Mouse (Mus musculus): Measurements from ENCODE around the gene Klf8. TPM values are rescaled to one million over a fixed set of nuclear protein-coding genes. Genes with fewer than 3 reads are reported as not detected.
"Not testable (repeated sequence)": the region's sequence is repeated elsewhere in the genome, so short reads cannot be mapped to it uniquely, and the experiment has no call there.

Gene Klf8
- polyA plus RNA-seq, 2 experiments, result 1.3 to 3.9 TPM

DNA sequence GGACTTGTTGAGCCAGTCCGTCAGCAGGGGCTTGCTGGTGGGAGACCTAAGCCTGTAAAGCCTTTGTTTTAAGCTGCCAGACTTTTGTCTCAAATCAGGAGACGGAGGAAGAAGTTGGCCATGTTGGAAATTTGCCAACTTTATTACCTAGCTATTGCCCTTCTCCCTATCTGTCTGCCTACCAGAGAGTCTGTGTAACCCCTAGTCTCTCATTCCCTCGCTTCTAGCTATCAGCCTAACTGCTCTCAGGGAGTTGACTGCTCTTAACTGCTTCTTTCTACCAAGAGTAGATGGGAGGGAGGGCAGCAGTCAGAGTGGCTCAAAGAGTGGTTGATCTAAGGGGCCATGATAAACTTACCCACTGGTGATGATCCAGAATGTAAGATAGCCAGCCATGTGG is 85.8 kb downstream of the Klf8 start:
- DNase-seq (ENCODE audit: low spot score) (no peak), ATAC-seq (ENCODE audit: low FRiP score, low read depth) (no peak)
- H3K4me3 ChIP-seq (replicated peaks; ENCODE audit: low read length), result no peak overlapping the region
- no peak for TF ChIP-seq POLR2A (IDR thresholded peaks at IDR 0.05; ENCODE audit: borderline replicate concordance, extremely low read depth, insufficient read depth, insufficient read length)
- no peak overlapping the region for H3K27ac ChIP-seq (replicated peaks; ENCODE audit: low read depth, low read length)
- no peaks in the 10 kb centered on the region for H3K9me3 ChIP-seq (ENCODE audit: control insufficient read depth, low read length)
- H3K27me3 ChIP-seq (ENCODE audit: control insufficient read depth, insufficient read depth, low read length), result no peaks in the 10 kb centered on the region
- no peak overlapping the region for H3K9ac ChIP-seq (ENCODE audit: low read depth, low read length, severe bottlenecking)
- no peaks in the 10 kb centered on the region for H3K36me3 ChIP-seq (ENCODE audit: control insufficient read depth, insufficient read depth, low read length)
- H3K4me2 ChIP-seq (replicated peaks; ENCODE audit: low read depth, low read length, severe bottlenecking), result no peak overlapping the region
- H3K4me1 ChIP-seq (ENCODE audit: control insufficient read depth, insufficient read depth, low read length), result no peaks in the 10 kb centered on the region
- WGBS, result 56% methylated on average over 3 of the region's 3 CpGs

DNA sequence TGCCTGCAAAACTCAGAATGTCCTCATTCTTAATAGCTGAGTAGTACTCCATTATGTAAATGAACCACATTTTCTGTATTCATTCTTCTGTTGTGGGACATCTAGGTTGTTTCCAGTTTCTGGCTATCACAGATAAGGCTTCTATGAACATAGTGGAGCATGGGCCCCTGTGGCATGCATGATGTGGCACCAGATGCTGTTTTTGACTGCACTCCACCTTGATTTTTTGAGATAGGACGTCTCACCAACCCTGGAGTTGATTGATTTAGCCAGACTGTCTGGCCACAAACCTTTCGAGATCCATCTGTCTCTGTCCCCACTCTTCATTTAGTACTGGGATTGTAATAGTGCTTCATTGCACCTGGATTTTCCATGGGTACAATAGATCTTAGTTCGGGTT is 96.9 kb downstream of the Klf8 start:
- DNase-seq (ENCODE audit: low spot score); H3K27ac ChIP-seq (replicated peaks; ENCODE audit: low read depth, low read length); H3K9me3 ChIP-seq (ENCODE audit: control insufficient read depth, low read length); H3K9ac ChIP-seq (ENCODE audit: low read depth, low read length, severe bottlenecking); H3K36me3 ChIP-seq (ENCODE audit: control insufficient read depth, insufficient read depth, low read length); H3K4me1 ChIP-seq (ENCODE audit: control insufficient read depth, insufficient read depth, low read length); H3K4me2 ChIP-seq (replicated peaks; ENCODE audit: low read depth, low read length, severe bottlenecking); H3K4me3 ChIP-seq (replicated peaks; ENCODE audit: low read length); H3K27me3 ChIP-seq (ENCODE audit: control insufficient read depth, insufficient read depth, low read length); ATAC-seq (ENCODE audit: low FRiP score, low read depth): not testable (repeated sequence)
- WGBS, result 70% methylated on average over 3 of the region's 3 CpGs

GRCm38 (mm10) chrX:153359331-153360215 is 122.3 kb downstream of the Klf8 start:
- Histone ChIP-seq H3K4me1 (ENCODE audit: control insufficient read depth, insufficient read depth, low read length) (no peaks in the 10 kb centered on the region), H3K27me3 (ENCODE audit: control insufficient read depth, insufficient read depth, low read length) (no peaks in the 10 kb centered on the region), H3K36me3 (ENCODE audit: control insufficient read depth, insufficient read depth, low read length) (no peaks in the 10 kb centered on the region), H3K9ac (ENCODE audit: low read depth, low read length, severe bottlenecking) (peak overlapping the region; percentile 52), H3K27ac (replicated peaks; ENCODE audit: low read depth, low read length) (no peak overlapping the region), H3K4me2 (replicated peaks; ENCODE audit: low read depth, low read length, severe bottlenecking) (peak overlapping the region; percentile 59), H3K9me3 (ENCODE audit: control insufficient read depth, low read length) (no peaks in the 10 kb centered on the region), H3K4me3 (replicated peaks; ENCODE audit: low read length) (peak overlapping the region; percentile 42)
- DNase-seq (ENCODE audit: low spot score) (peak; percentile 23), ATAC-seq (ENCODE audit: low FRiP score, low read depth) (peak; percentile 77)
- no peak for TF ChIP-seq POLR2A (IDR thresholded peaks at IDR 0.05; ENCODE audit: borderline replicate concordance, extremely low read depth, insufficient read depth, insufficient read length)
- WGBS, result 22% methylated on average over 40 of the region's 43 CpGs

DNA sequence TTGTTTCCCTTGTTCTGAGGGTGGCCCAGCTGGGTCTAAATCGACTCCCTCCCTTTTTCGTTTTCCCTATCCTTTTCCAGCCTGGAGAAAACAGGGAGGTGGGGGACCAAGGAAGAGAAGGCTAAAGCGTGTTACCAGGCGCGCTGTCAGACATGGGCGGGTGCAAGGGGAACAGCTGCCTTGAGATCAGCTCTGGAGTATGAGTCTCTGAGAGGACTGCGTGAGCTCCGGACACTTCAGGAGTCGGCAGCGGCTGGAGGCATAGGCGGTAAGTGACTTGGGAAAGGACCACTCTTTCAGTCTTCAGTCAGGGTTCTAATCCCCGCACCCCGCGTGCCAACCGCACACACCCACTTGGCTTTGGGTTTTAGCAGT is 122.9 kb downstream of the Klf8 start:
- Histone ChIP-seq H3K4me2 (replicated peaks; ENCODE audit: low read depth, low read length, severe bottlenecking) (peak overlapping the region; percentile 59), H3K36me3 (ENCODE audit: control insufficient read depth, insufficient read depth, low read length) (no peaks in the 10 kb centered on the region), H3K27ac (replicated peaks; ENCODE audit: low read depth, low read length) (no peak overlapping the region), H3K4me1 (ENCODE audit: control insufficient read depth, insufficient read depth, low read length) (no peaks in the 10 kb centered on the region), H3K9ac (ENCODE audit: low read depth, low read length, severe bottlenecking) (no peak overlapping the region; the same call in 1 of the 2 replicates), H3K27me3 (ENCODE audit: control insufficient read depth, insufficient read depth, low read length) (no peaks in the 10 kb centered on the region), H3K9me3 (ENCODE audit: control insufficient read depth, low read length) (no peaks in the 10 kb centered on the region), H3K4me3 (replicated peaks; ENCODE audit: low read length) (peak overlapping the region; percentile 42)
- WGBS, result 17% methylated on average over 15 of the region's 15 CpGs
- DNase-seq (ENCODE audit: low spot score), result peak; percentile 13
- TF ChIP-seq POLR2A (IDR thresholded peaks at IDR 0.05; ENCODE audit: borderline replicate concordance, extremely low read depth, insufficient read depth, insufficient read length), result no peak
- ATAC-seq (ENCODE audit: low FRiP score, low read depth), result no peak

- peak overlapping the region; percentile 42 for H3K4me3 ChIP-seq (replicated peaks; ENCODE audit: low read length)
- DNase-seq (ENCODE audit: low spot score), result no peak
- no peak overlapping the region; the same call in 1 of the 2 replicates for H3K9ac ChIP-seq (ENCODE audit: low read depth, low read length, severe bottlenecking)
- no peak overlapping the region for H3K27ac ChIP-seq (replicated peaks; ENCODE audit: low read depth, low read length)
- TF ChIP-seq POLR2A (IDR thresholded peaks at IDR 0.05; ENCODE audit: borderline replicate concordance, extremely low read depth, insufficient read depth, insufficient read length), result no peak
- no peaks in the 10 kb centered on the region for H3K27me3 ChIP-seq (ENCODE audit: control insufficient read depth, insufficient read depth, low read length)
- H3K36me3 ChIP-seq (ENCODE audit: control insufficient read depth, insufficient read depth, low read length), result no peaks in the 10 kb centered on the region
- H3K9me3 ChIP-seq (ENCODE audit: control insufficient read depth, low read length), result no peaks in the 10 kb centered on the region
- ATAC-seq (ENCODE audit: low FRiP score, low read depth), result no peak
- peak overlapping the region; percentile 59 for H3K4me2 ChIP-seq (replicated peaks; ENCODE audit: low read depth, low read length, severe bottlenecking)
- 29% methylated on average over 9 of the region's 9 CpGs for WGBS
- no peaks in the 10 kb centered on the region for H3K4me1 ChIP-seq (ENCODE audit: control insufficient read depth, insufficient read depth, low read length)
These were observed 123.5 kb downstream of the Klf8 start for GRCm38 (mm10) chrX:153360666-153361269.

Data from limb, embryonic 14.5 days (tissue).